Mouse (Mus musculus): Measurements from ENCODE around the gene 9330182O14Rik. TPM values are rescaled to one million over a fixed set of nuclear protein-coding genes. Genes with fewer than 3 reads are reported as not detected.

Gene 9330182O14Rik
- total RNA-seq, 4 experiments from 2014 or later = not detected

Small RNA genes within 50 kb of the gene (microRNA-seq; reads per million reads assigned to microRNA genes)
- gene Gm25958 = 0 reads per million in 2 experiments

Measured in left cerebral cortex, adult 8-10 months (tissue).